Mouse (Mus musculus) lung, postnatal 14 days (tissue): ENCODE data around the gene Tbc1d4.
"Not testable (repeated sequence)": the region's sequence is repeated elsewhere in the genome, so short reads cannot be mapped to it uniquely, and the experiment has no call there.

Experiments used
- DNase-seq: peaks from one replicate; pipeline ENCODE4 v3.0.0; 2021

Gene Tbc1d4

GRCm38 (mm10) chr14:101594001-101594400 is 15.0 kb downstream of the Tbc1d4 start:
- no peak for DNase-seq

GRCm38 (mm10) chr14:101593340-101593739 is 15.7 kb downstream of the Tbc1d4 start:
- no peak for DNase-seq

- DNase-seq = no peak
These were observed 17.9 kb downstream of the Tbc1d4 start for GRCm38 (mm10) chr14:101591101-101591500.

- DNase-seq = not testable (repeated sequence)
These were observed 20.6 kb downstream of the Tbc1d4 start for GRCm38 (mm10) chr14:101588209-101588991.

- DNase-seq = not testable (repeated sequence)
These were observed 21.5 kb downstream of the Tbc1d4 start for GRCm38 (mm10) chr14:101587366-101588040.

- DNase-seq = no peak
These were observed 22.9 kb downstream of the Tbc1d4 start for GRCm38 (mm10) chr14:101586096-101586495.

GRCm38 (mm10) chr14:101575651-101576050 is 33.3 kb downstream of the Tbc1d4 start:
- DNase-seq = no peak

GRCm38 (mm10) chr14:101574536-101574935 is 34.5 kb downstream of the Tbc1d4 start:
- no peak for DNase-seq

GRCm38 (mm10) chr14:101573107-101573614 is 35.8 kb downstream of the Tbc1d4 start:
- DNase-seq = no peak

GRCm38 (mm10) chr14:101568828-101569227 is 40.2 kb downstream of the Tbc1d4 start:
- peak; percentile 34 for DNase-seq

GRCm38 (mm10) chr14:101566717-101567116 is 42.3 kb downstream of the Tbc1d4 start:
- DNase-seq = no peak

- no peak for DNase-seq
These were observed 43.3 kb downstream of the Tbc1d4 start for GRCm38 (mm10) chr14:101565661-101566060.

GRCm38 (mm10) chr14:101561251-101561701 is 47.7 kb downstream of the Tbc1d4 start:
- DNase-seq = no peak

- no peak for DNase-seq
These were observed 49.5 kb downstream of the Tbc1d4 start for GRCm38 (mm10) chr14:101559446-101559845.

GRCm38 (mm10) chr14:101548885-101549573 is 60.0 kb downstream of the Tbc1d4 start:
- peak; percentile 10 for DNase-seq

- no peak for DNase-seq
These were observed 67.1 kb downstream of the Tbc1d4 start for GRCm38 (mm10) chr14:101541863-101542262.

GRCm38 (mm10) chr14:101541141-101541540 is 67.8 kb downstream of the Tbc1d4 start:
- no peak for DNase-seq

GRCm38 (mm10) chr14:101540466-101540865 is 68.5 kb downstream of the Tbc1d4 start:
- DNase-seq = no peak

- DNase-seq = no peak
These were observed 71.1 kb downstream of the Tbc1d4 start for GRCm38 (mm10) chr14:101537906-101538305.

- no peak for DNase-seq
These were observed 71.6 kb downstream of the Tbc1d4 start for GRCm38 (mm10) chr14:101537413-101537812.

- no peak for DNase-seq
These were observed 76.8 kb downstream of the Tbc1d4 start for GRCm38 (mm10) chr14:101532090-101532695.

- no peak for DNase-seq
These were observed 78.5 kb downstream of the Tbc1d4 start for GRCm38 (mm10) chr14:101530455-101530854.

GRCm38 (mm10) chr14:101529194-101529593 is 79.8 kb downstream of the Tbc1d4 start:
- no peak for DNase-seq
